Mouse (Mus musculus) lung, postnatal 36 days (tissue): ENCODE results near the gene Tnks1bp1.
A peak's percentile ranks its signal among the peaks of the same experiment; 100 is the strongest.

Experiments
- DNase-seq: peaks from one replicate; pipeline ENCODE4 v3.0.0; 2022; ENCODE audit warnings: mixed read lengths

Tnks1bp1 gene

DNA sequence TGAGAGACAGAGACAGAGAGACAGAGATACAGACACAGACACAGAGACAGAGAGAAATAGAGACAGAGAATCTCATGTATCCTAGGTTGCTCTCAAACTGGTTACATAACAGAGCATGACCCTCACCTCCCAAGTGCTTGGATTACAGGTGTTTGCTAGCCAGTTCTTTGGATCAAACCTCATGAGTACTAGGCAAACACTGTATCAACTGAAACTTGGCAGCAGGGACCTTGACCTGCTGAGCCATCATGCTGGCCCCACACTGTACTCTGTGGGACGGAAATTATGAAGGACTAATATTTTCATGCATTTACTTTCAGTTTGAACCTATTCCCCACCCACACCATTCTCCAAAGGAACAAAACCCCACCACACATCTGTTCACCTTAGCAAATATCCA, 45.6 kb downstream of the Tnks1bp1 start:
- DNase-seq: peak; percentile 81

- no peak for DNase-seq
Observed at GRCm38 (mm10) chr2:85095906-85096305, 48.1 kb downstream of the Tnks1bp1 start.

DNA sequence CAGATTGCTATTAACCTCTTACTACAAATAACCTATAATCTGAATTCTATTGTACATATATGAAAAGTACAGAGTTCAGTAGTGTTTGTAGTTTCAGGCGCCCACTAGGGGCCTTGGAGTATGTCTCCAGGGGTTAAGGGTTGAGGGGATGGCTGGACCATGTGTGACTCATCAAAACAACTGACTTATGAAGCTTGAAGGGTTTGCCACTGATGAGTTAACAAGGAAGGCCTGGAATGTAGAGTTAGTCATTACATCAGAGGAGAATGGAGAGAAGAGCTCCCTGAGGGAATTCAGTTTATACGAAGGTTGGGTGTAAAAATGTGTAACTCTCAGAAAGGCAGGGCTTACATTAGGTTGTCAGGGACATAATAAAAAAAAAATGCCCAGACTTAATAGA, 50.2 kb downstream of the Tnks1bp1 start:
- DNase-seq: no peak

DNA sequence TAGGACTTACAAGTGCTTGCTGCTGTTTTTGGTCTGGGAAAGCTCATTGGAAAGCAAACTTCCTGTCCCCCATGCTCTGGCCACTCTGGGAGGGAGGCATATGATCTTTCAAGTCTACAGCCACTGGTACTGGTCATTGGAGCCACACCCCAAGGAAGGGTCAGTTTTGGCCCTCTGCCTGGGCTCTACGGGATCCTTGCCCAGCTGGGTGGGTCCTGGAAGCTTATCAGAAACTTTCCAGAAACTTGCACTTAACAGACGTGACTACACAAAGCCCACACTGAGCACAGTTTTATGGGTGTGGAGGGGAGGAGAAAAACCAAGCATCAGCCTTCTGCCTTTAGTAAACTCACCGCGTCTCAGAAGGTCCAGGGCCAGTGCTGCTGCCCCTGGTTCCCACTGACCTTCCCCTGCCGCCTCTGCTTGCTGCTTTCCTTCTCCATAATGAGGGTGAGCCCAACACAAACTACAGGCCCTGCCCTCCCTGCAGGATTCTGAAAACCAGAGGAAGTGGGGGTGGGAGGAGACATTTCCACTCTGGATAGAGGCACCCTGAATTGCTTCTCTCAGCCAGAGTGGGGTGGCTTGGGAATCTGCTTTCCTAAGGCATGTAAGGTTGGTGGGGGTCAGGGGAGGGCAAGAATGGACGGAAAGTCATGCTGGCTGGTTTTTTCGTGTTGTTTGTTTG, 51.1 kb downstream of the Tnks1bp1 start:
- DNase-seq: peak; percentile 95

DNA sequence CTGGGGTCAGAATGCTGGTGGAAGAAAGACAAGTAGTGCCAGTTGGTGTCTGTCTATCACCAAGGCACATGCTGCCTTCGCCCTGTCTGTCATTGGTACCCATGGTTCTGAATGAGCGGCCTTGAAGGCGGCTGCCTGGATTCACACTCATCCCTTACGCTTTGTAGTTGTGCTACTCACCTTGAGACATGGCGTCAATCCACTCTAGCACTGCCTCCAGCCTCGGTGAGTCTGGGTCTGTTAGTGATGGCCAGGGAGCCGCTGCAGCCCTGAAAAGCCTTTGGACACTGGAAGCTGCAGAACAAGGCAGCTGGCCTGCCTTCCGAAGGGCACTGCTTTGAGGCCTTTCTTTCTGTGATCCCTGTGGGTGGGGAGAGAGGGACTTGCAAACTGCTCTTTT, 55.4 kb downstream of the Tnks1bp1 start:
- DNase-seq: no peak

DNA sequence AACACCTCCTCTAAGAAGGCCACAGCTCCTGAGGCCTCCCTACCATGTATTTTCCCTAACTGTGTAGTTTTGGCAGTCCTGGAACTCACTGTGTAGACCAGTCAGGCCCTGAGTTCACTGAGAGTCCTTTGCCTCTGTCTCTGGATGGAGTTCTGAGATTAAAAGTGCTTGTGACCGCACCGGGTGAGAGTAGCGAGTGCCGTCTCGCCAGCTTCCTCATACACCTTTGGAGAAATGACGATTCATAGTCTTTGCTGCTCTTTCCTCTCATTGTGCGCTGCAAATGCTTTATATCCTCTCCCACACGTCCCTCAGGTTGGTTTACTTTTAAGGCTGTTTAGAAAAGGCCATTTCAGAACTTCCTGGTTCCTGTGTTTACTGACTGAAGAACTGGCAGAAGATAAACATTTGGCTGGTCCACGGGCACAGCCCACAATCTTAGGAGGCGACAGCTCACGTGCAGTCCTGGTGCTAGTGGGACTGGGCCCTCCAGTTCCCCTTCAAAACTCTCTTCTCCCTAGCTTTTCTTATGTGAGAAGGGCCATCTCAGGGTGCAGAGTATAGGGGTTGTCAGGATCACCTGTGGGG, 57.7 kb downstream of the Tnks1bp1 start:
- peak; percentile 78 for DNase-seq

- peak; percentile 34 for DNase-seq
Observed at GRCm38 (mm10) chr2:85106068-85106790, 58.4 kb downstream of the Tnks1bp1 start.

GRCm38 (mm10) chr2:85106941-85107340, 59.1 kb downstream of the Tnks1bp1 start:
- DNase-seq: peak; percentile 58

DNA sequence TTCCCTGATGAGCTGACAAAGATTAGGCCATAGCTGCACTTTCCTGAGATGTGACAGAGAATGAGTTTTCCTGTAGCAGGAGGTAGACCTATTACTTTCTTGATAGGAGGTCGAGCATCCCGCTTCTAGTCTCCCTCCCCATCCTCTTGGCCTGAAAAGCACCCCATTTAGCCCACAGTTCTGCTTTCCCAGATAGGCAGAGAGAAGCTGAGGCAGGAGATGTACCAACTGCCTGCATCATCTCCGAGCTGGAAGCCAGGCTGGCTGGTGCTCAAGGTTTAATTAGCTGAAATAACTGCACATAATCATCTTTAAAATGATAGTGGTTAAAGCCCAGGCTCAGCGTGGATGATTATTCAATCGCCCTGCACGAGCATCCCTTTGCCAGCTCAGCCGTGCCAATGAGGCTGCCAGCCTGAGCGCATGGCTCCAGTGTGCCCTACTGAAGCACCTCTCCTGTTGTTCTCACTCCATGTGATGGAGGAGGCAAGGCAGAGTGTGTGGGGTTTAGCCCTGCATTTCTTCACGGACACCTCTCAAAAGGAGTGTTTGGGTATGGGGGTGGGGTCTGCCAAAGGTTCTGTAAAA, 62.6 kb downstream of the Tnks1bp1 start:
- DNase-seq: no peak
